Mouse (Mus musculus): ENCODE results near the gene Krtcap2. TPM values are rescaled to one million over a fixed set of nuclear protein-coding genes. Genes with fewer than 3 reads are reported as not detected.

Krtcap2 gene
- polyA plus RNA-seq, 1 experiment from 2014 or later, result 205 TPM

- H3K9ac ChIP-seq (replicated peaks), result no peak overlapping the region
- H3K4me2 ChIP-seq (replicated peaks), result no peak overlapping the region
- peaks cover 15% of the 10 kb centered on the region for H3K4me1 ChIP-seq (replicated peaks)
- H3K9me3 ChIP-seq, result no peaks in the 10 kb centered on the region
- no peak overlapping the region for H3K27ac ChIP-seq
- H3K27me3 ChIP-seq, result no peaks in the 10 kb centered on the region
- WGBS, result 72% methylated on average over 12 of the region's 12 CpGs
- ATAC-seq, result no peak; the same call in 1 of the 2 replicates
- H3K4me3 ChIP-seq (replicated peaks), result no peak overlapping the region
- H3K36me3 ChIP-seq, result peaks cover 89% of the 10 kb centered on the region
These were observed 7.3 kb upstream of the Krtcap2 start for GRCm38 (mm10) chr3:89238494-89238893.

GRCm38 (mm10) chr3:89242331-89242895 lies 3.4 kb upstream of the Krtcap2 start:
- Histone ChIP-seq H3K36me3 (peaks cover 50% of the 10 kb centered on the region), H3K27ac (no peak overlapping the region), H3K9ac (replicated peaks) (no peak overlapping the region), H3K4me3 (replicated peaks) (no peak overlapping the region), H3K27me3 (no peaks in the 10 kb centered on the region), H3K4me1 (replicated peaks) (peaks cover 41% of the 10 kb centered on the region), H3K9me3 (no peaks in the 10 kb centered on the region), H3K4me2 (replicated peaks) (no peak overlapping the region)
- no peak for ATAC-seq
- WGBS, result 72% methylated on average over 9 of the region's 9 CpGs

- H3K4me1 ChIP-seq (replicated peaks), result peaks cover 52% of the 10 kb centered on the region
- H3K27me3 ChIP-seq, result no peaks in the 10 kb centered on the region
- H3K36me3 ChIP-seq, result peaks cover 38% of the 10 kb centered on the region
- no peaks in the 10 kb centered on the region for H3K9me3 ChIP-seq
- ATAC-seq, result peak; percentile 12; the same call in 1 of the 2 replicates
- peak overlapping the region; percentile 75 for H3K4me3 ChIP-seq (replicated peaks)
- H3K27ac ChIP-seq, result peak overlapping the region; percentile 97
- peak overlapping the region; percentile 93 for H3K4me2 ChIP-seq (replicated peaks)
- H3K9ac ChIP-seq (replicated peaks), result peak overlapping the region; percentile 72
- 12% methylated on average over 14 of the region's 14 CpGs for WGBS
These were observed 2.2 kb upstream of the Krtcap2 start for GRCm38 (mm10) chr3:89243609-89244008.

- WGBS, result 11% methylated on average over 25 of the region's 25 CpGs
- Histone ChIP-seq H3K9me3 (no peaks in the 10 kb centered on the region), H3K4me2 (replicated peaks) (peak overlapping the region; percentile 93), H3K9ac (replicated peaks) (peak overlapping the region; percentile 72), H3K36me3 (peaks cover 33% of the 10 kb centered on the region), H3K4me3 (replicated peaks) (peak overlapping the region; percentile 75), H3K4me1 (replicated peaks) (peaks cover 52% of the 10 kb centered on the region), H3K27me3 (no peaks in the 10 kb centered on the region), H3K27ac (peak overlapping the region; percentile 97)
- peak; percentile 28 for ATAC-seq
These were observed 1.4 kb upstream of the Krtcap2 start for GRCm38 (mm10) chr3:89244158-89244981.

GRCm38 (mm10) chr3:89244982-89245687 lies 631 bp upstream of the Krtcap2 start:
- H3K9me3 ChIP-seq, result no peaks in the 10 kb centered on the region
- peak overlapping the region; percentile 73 for H3K9ac ChIP-seq (replicated peaks)
- 1% methylated on average over 24 of the region's 26 CpGs for WGBS
- H3K36me3 ChIP-seq, result peaks cover 29% of the 10 kb centered on the region
- H3K4me1 ChIP-seq (replicated peaks), result peaks cover 52% of the 10 kb centered on the region
- peak overlapping the region; percentile 75 for H3K4me3 ChIP-seq (replicated peaks)
- H3K27ac ChIP-seq, result peak overlapping the region; percentile 97
- peak overlapping the region; percentile 93 for H3K4me2 ChIP-seq (replicated peaks)
- ATAC-seq, result peak; percentile 67
- H3K27me3 ChIP-seq, result no peaks in the 10 kb centered on the region

- Histone ChIP-seq H3K4me1 (replicated peaks) (peaks cover 57% of the 10 kb centered on the region), H3K4me2 (replicated peaks) (peak within 1 kb of the TSS; percentile 93), H3K9ac (replicated peaks) (peak within 1 kb of the TSS; percentile 84), H3K36me3 (peaks cover 15% of the 10 kb centered on the region), H3K9me3 (no peaks in the 10 kb centered on the region), H3K4me3 (replicated peaks) (peak within 1 kb of the TSS; percentile 75), H3K27me3 (no peaks in the 10 kb centered on the region), H3K27ac (peak within 1 kb of the TSS; percentile 97)
- peak; percentile 60 for ATAC-seq
- under 1% methylated on average over 42 of the region's 42 CpGs for WGBS
These were observed 715 bp downstream of the Krtcap2 start, which contains the start of gene Trim46 for GRCm38 (mm10) chr3:89246261-89247100. TSS of gene Trim46 (minus strand) at chr3:89246309.

GRCm38 (mm10) chr3:89247466-89247865 lies 1.7 kb downstream of the Krtcap2 start:
- peak overlapping the region; percentile 84; the same call in 1 of the 2 replicates for H3K9ac ChIP-seq (replicated peaks)
- no peak overlapping the region for H3K27ac ChIP-seq
- no peaks in the 10 kb centered on the region for H3K9me3 ChIP-seq
- ATAC-seq, result no peak
- H3K27me3 ChIP-seq, result no peaks in the 10 kb centered on the region
- H3K4me2 ChIP-seq (replicated peaks), result peak overlapping the region; percentile 93
- 80% methylated on average over 4 of the region's 4 CpGs for WGBS
- peaks cover 55% of the 10 kb centered on the region for H3K4me1 ChIP-seq (replicated peaks)
- H3K36me3 ChIP-seq, result peaks cover 6% of the 10 kb centered on the region; the same call in 1 of the 2 replicates
- H3K4me3 ChIP-seq (replicated peaks), result peak overlapping the region; percentile 75

- Histone ChIP-seq H3K4me1 (replicated peaks) (peaks cover 32% of the 10 kb centered on the region), H3K9me3 (no peaks in the 10 kb centered on the region), H3K4me3 (replicated peaks) (no peak overlapping the region), H3K27me3 (0 out of 2 replicates have a peak, but pooled peaks cover 3% of the 10 kb centered on the region), H3K9ac (replicated peaks) (no peak overlapping the region), H3K36me3 (peaks cover 6% of the 10 kb centered on the region; the same call in 1 of the 2 replicates), H3K27ac (no peak overlapping the region), H3K4me2 (replicated peaks) (no peak overlapping the region)
- WGBS, result 22% methylated on average over 7 of the region's 7 CpGs
- no peak for ATAC-seq
These were observed 4.8 kb downstream of the Krtcap2 start for GRCm38 (mm10) chr3:89250435-89251040.

- Histone ChIP-seq H3K27me3 (0 out of 2 replicates have a peak, but pooled peaks cover 3% of the 10 kb centered on the region), H3K27ac (no peak overlapping the region), H3K36me3 (peaks cover 6% of the 10 kb centered on the region; the same call in 1 of the 2 replicates), H3K9me3 (no peaks in the 10 kb centered on the region), H3K4me3 (replicated peaks) (no peak overlapping the region), H3K4me1 (replicated peaks) (peaks cover 26% of the 10 kb centered on the region), H3K4me2 (replicated peaks) (peak overlapping the region; percentile 11; the same call in 1 of the 2 replicates), H3K9ac (replicated peaks) (no peak overlapping the region)
- ATAC-seq, result no peak
- 8% methylated on average over 17 of the region's 17 CpGs for WGBS
These were observed 5.7 kb downstream of the Krtcap2 start for GRCm38 (mm10) chr3:89251365-89251895.

GRCm38 (mm10) chr3:89254994-89255393 lies 9.2 kb downstream of the Krtcap2 start:
- Histone ChIP-seq H3K27ac (no peak overlapping the region), H3K9ac (replicated peaks) (no peak overlapping the region), H3K4me3 (replicated peaks) (no peak overlapping the region), H3K9me3 (no peaks in the 10 kb centered on the region), H3K27me3 (peaks cover 6% of the 10 kb centered on the region; the same call in 1 of the 2 replicates), H3K36me3 (no peaks in the 10 kb centered on the region), H3K4me1 (replicated peaks) (peaks cover 8% of the 10 kb centered on the region), H3K4me2 (replicated peaks) (no peak overlapping the region)
- 92% methylated on average over 5 of the region's 5 CpGs for WGBS
- no peak for ATAC-seq

Measured in midbrain, embryonic 13.5 days (tissue).